ENCODE assay signal across 8 mouse cellular contexts in the genomic region with DNA sequence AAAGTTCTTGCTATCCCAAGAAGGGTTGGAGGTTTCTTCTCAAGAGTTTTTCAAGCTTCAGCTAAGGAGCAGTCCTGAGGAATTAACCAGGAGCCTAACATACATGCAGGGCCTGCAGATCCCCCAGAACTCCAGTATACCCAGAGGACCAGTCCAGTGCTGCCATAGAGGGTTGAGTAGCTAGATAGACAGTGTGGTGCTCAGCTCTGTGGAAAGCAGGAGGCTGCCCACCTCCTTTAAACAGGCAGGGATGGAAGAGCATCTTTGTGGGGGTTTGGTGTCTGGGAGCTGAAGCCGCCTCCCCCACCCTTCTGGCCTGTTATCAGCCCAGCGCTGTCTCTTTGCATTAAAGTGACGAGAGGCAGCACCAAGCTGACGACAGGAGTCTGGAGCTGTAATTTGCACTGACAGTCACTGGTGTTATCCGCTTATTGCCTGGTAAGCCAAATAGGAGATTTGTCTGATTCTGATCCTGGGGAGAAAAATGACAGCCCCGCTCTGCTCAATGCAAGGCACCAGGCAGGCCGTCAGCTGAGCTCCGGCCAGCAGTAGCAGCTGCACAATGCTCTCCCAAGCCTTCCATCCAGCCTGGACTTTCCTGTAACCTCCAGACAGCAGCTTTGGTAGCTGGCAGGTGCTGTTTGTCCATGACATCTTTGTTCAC. TPM values are rescaled to one million over a fixed set of nuclear protein-coding genes. Genes with fewer than 3 reads are reported as not detected.
A peak's percentile ranks its signal among the peaks of the same experiment; 100 is the strongest.
DNase-seq lines count a peak whose midpoint lies in the region; ATAC-seq lines count a peak whose summit lies in the region.

No protein-coding gene starts in this region.

- H3K27me3 ChIP-seq in hindbrain, embryonic 12.5 days, result no peaks in the 10 kb centered on the region
- H3K27me3 ChIP-seq in hindbrain, embryonic 10.5 days (ENCODE audit: insufficient read depth, poor library complexity, severe bottlenecking), result no peaks in the 10 kb centered on the region
- no peaks in the 10 kb centered on the region for H3K27me3 ChIP-seq in hindbrain, embryonic 14.5 days (ENCODE audit: control insufficient read depth, insufficient read depth, low read length)

- H3K4me3 ChIP-seq in hindbrain, embryonic 12.5 days, result no peak overlapping the region
- no peak overlapping the region for H3K4me3 ChIP-seq in hindbrain, embryonic 10.5 days
- H3K4me3 ChIP-seq in hindbrain, embryonic 14.5 days (replicated peaks; ENCODE audit: low read length), result no peak overlapping the region

- H3K36me3 ChIP-seq in hindbrain, embryonic 12.5 days, result no peaks in the 10 kb centered on the region
- no peaks in the 10 kb centered on the region for H3K36me3 ChIP-seq in hindbrain, embryonic 10.5 days
- no peaks in the 10 kb centered on the region for H3K36me3 ChIP-seq in hindbrain, embryonic 14.5 days (replicated peaks; ENCODE audit: control insufficient read depth, insufficient read depth)

- ATAC-seq in hindbrain, embryonic 12.5 days (ENCODE audit: low FRiP score), result peak; percentile 38; the same call in 1 of the 2 replicates
- ATAC-seq in hindbrain, embryonic 14.5 days (ENCODE audit: low FRiP score), result peak; percentile 60; the same call in 1 of the 2 replicates

- no peaks in the 10 kb centered on the region for H3K9me3 ChIP-seq in hindbrain, embryonic 12.5 days (replicated peaks)
- H3K9me3 ChIP-seq in hindbrain, embryonic 10.5 days, result no peaks in the 10 kb centered on the region
- H3K9me3 ChIP-seq in hindbrain, embryonic 14.5 days (ENCODE audit: control insufficient read depth, low read length), result no peaks in the 10 kb centered on the region

- peak overlapping the region; percentile 70 for H3K27ac ChIP-seq in hindbrain, embryonic 12.5 days
- no peak overlapping the region for H3K27ac ChIP-seq in hindbrain, embryonic 10.5 days
- peak overlapping the region; percentile 70 for H3K27ac ChIP-seq in hindbrain, embryonic 14.5 days

- no peak overlapping the region for H3K9ac ChIP-seq in hindbrain, embryonic 12.5 days
- H3K9ac ChIP-seq in hindbrain, embryonic 14.5 days, result no peak overlapping the region

- DNase-seq in hindbrain, embryonic 10.5 days (ENCODE audit: low spot score), result no peak
- DNase-seq in cerebellum, postnatal 25 days, result peak; percentile 69 to 71
- DNase-seq in hindbrain, embryonic 14.5 days (ENCODE audit: low spot score), result peak; percentile 49
- DNase-seq in right cerebral cortex, adult 18-20 months, result peak; percentile 32
- no peak for DNase-seq in Muller cell, postnatal 12 days (ENCODE audit: inconsistent ontology term)
- no peak for DNase-seq in kidney, adult 11 months
- no peak for DNase-seq in kidney, postnatal 10 days

- no peak overlapping the region for H3K4me2 ChIP-seq in hindbrain, embryonic 12.5 days (replicated peaks)
- H3K4me2 ChIP-seq in hindbrain, embryonic 14.5 days (replicated peaks), result no peak overlapping the region

- H3K4me1 ChIP-seq in hindbrain, embryonic 12.5 days, result 0 out of 2 replicates have a peak, but pooled peaks cover 8% of the 10 kb centered on the region
- peaks cover 23% of the 10 kb centered on the region for H3K4me1 ChIP-seq in hindbrain, embryonic 10.5 days (replicated peaks)
- H3K4me1 ChIP-seq in hindbrain, embryonic 14.5 days (replicated peaks; ENCODE audit: control insufficient read depth, insufficient read depth, low read length), result peaks cover 6% of the 10 kb centered on the region; the same call in 1 of the 2 replicates

- WGBS in hindbrain, embryonic 12.5 days, result 59% methylated on average over 8 of the region's 8 CpGs
- 61% methylated on average over 8 of the region's 8 CpGs for whole genome bisulfite sequencing in hindbrain, embryonic 10.5 days
- 41% methylated on average over 8 of the region's 8 CpGs for WGBS in hindbrain, embryonic 14.5 days

RNA-seq across cellular contexts. Expression of gene Pomgnt2, which starts 51.2 kb away (rescaled TPM):
- polyA plus RNA-seq in hindbrain, embryonic 12.5 days (2016; fragmentation: Nextera tagmentation; extraction: Ambion mirVana), result 14.7 and 17.3 TPM in 2 replicates
- polyA plus RNA-seq in hindbrain, embryonic 10.5 days (2016; fragmentation: Nextera tagmentation; extraction: Ambion mirVana), result 14.7 and 16.3 TPM in 2 replicates
- polyA plus RNA-seq in hindbrain, embryonic 14.5 days (2014; fragmentation: Nextera tagmentation; extraction: Ambion mirVana), result 28.6 and 29.4 TPM in 2 replicates

Comparison
In these comparisons a context has a peak if more than half of its experiments do, and no peak if none do; other contexts are left out.
1. DNase-seq: peak in cerebellum, postnatal 25 days (2 of 2), hindbrain, embryonic 14.5 days (single experiment) and right cerebral cortex, adult 18-20 months (single experiment); none in hindbrain, embryonic 10.5 days (single experiment), Muller cell, postnatal 12 days (single experiment), kidney, adult 11 months (single experiment) and kidney, postnatal 10 days (single experiment).